Mouse (Mus musculus) intestine, embryonic 14.5 days (tissue): ENCODE data around the gene Tnfrsf9. TPM values are rescaled to one million over a fixed set of nuclear protein-coding genes. Genes with fewer than 3 reads are reported as not detected.

Source experiments
- ATAC-seq: fragments of 200-750 bp; cut with Nextera tagmentation; replicated peaks from 2 replicates; pipeline ENCODE4 v1.8.0; 2017; ENCODE audit warnings: low read depth, moderate number of reproducible peaks, moderate TSS enrichment, moderate library complexity; ENCODE audit not compliant: low FRiP score, low TSS enrichment
- DNase-seq: peaks from one replicate; pipeline ENCODE4 v3.0.0-alpha.2; 2018; ENCODE audit warnings: low spot score
- H3K27ac ChIP-seq: fragments of 300-500 bp; sonication (generic); 2 replicates; pipeline ENCODE4 v1.5.1; 2014; ENCODE audit warnings: low read depth, mild to moderate bottlenecking, control low read depth
- H3K27me3 ChIP-seq: fragments of 300-500 bp; sonication (generic); replicated peaks from 2 replicates; pipeline ENCODE4 v1.6.1; 2014; ENCODE audit warnings: low read length, control low read depth; ENCODE audit not compliant: control insufficient read depth, insufficient read depth
- H3K36me3 ChIP-seq: fragments of 300-500 bp; sonication (generic); 2 replicates; pipeline ENCODE4 v1.6.1; 2014; ENCODE audit warnings: low read length, control low read depth; ENCODE audit not compliant: control insufficient read depth, insufficient read depth
- H3K4me1 ChIP-seq: fragments of 300-500 bp; sonication (generic); replicated peaks from 2 replicates; pipeline ENCODE4 v1.6.1; 2014; ENCODE audit warnings: low read length, control low read depth, mixed read lengths; ENCODE audit not compliant: control insufficient read depth, insufficient read depth
- H3K4me2 ChIP-seq: fragments of 300-500 bp; sonication (generic); 2 replicates; pipeline ENCODE4 v1.6.1; 2014; ENCODE audit warnings: low read length
- H3K4me3 ChIP-seq: fragments of 300-500 bp; sonication (generic); 2 replicates; pipeline ENCODE4 v1.5.1; 2014; ENCODE audit warnings: low read depth, low read length, control low read depth, mixed read lengths
- H3K9ac ChIP-seq: fragments of 300-500 bp; sonication (generic); 2 replicates; pipeline ENCODE4 v1.6.1; 2014; ENCODE audit warnings: mild to moderate bottlenecking, low read length
- H3K9me3 ChIP-seq: fragments of 300-500 bp; sonication (generic); 2 replicates; pipeline ENCODE4 v1.6.1; 2016; ENCODE audit warnings: low read length, control low read depth; ENCODE audit not compliant: control insufficient read depth
- WGBS: fragments of 180-500 bp; shearing (Covaris S2); extraction: QIAGEN DNeasy Blood & Tissue Kit; methylation state at CpG from one replicate; pipeline ENCODE4 v1.1.7; 2014; 5-methylcytosine and 5-hydroxymethylcytosine counted together
- polyA plus RNA-seq: library from polyadenylated mRNA; unstranded; fragments of >200 nt; fragmentation: Nextera tagmentation; extraction: Ambion mirVana; gene quantifications from 2 replicates; pipeline ENCODE4 v1.2.1, GENCODE M21; 2014

Gene Tnfrsf9
- polyA plus RNA-seq, 1 experiment from 2014 or later: 1.3 TPM

DNA sequence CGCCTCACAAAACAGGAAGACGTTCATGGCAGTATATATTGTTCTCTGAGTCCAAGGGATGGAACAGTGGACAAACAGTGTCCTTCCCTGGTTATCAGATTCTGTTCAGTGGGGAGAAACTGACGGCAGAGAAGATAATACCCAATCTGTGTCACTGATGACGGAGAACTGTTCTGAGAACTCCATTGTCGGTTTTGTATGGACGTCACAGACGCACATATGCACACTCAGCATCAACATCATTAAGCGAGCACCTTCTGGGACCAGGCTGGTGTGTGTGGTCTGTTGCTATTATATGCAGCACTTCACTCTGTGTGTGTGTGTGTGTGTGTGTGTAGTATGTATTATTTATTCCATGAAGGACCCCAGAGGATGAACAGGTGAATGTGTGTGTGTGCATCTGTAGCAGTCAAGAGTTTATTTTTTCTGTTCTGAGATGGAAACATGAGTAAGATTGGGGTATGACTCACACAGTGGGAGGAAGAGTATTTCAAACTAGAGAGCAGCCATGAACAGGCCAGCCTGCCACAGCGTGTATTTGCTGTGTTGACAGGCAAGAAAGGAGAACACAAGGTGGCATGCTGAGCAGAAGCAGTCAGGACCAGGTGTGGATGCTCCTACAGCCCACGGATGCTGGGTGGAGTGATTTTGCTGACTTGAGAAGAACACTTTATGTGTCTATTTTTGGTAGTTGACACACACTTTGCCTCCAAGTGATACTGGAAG lies 982 bp downstream of the Tnfrsf9 start:
- ATAC-seq: no peak
- WGBS: 52% methylated on average over 10 of the region's 10 CpGs
- Histone ChIP-seq H3K9me3 (no peaks in the 10 kb centered on the region), H3K9ac (peak overlapping the region; percentile 76), H3K4me1 (peaks cover 12% of the 10 kb centered on the region), H3K4me2 (peak overlapping the region; percentile 80), H3K27ac (0 out of 2 replicates have a peak overlapping the region, but pooled peaks have one; percentile 89), H3K36me3 (no peaks in the 10 kb centered on the region), H3K4me3 (peak overlapping the region; percentile 72), H3K27me3 (no peaks in the 10 kb centered on the region)
- no peak for DNase-seq

GRCm38 (mm10) chr4:150917336-150918027 lies 3.1 kb downstream of the Tnfrsf9 start:
- H3K9me3 ChIP-seq: no peaks in the 10 kb centered on the region
- no peaks in the 10 kb centered on the region for H3K36me3 ChIP-seq
- H3K4me2 ChIP-seq: no peak overlapping the region
- WGBS: 75% methylated on average over 8 of the region's 8 CpGs
- peaks cover 12% of the 10 kb centered on the region for H3K4me1 ChIP-seq
- H3K27ac ChIP-seq: no peak overlapping the region
- no peak overlapping the region for H3K4me3 ChIP-seq
- DNase-seq: no peak
- ATAC-seq: no peak
- no peak overlapping the region for H3K9ac ChIP-seq
- no peaks in the 10 kb centered on the region for H3K27me3 ChIP-seq

DNA sequence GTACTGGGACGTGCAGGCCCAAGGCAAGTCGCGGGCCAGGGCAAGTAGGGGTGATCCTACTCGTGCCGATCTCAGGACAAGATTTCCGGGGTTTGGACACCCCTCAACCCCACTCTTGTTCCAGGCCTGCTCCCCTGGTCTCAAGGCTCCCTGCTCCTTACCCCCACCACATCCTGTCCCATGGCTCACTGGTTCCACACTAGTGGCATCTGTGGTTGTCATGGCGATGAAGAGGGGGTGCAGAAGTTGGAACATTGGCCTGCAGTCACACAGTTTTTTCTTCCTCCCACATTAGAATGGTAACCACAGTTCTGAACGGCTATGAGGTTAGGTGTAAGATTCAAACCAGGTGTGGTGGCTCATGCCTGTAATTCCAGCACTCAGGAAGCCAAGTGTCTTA lies 6.8 kb downstream of the Tnfrsf9 start:
- Histone ChIP-seq H3K4me3 (no peak overlapping the region), H3K27ac (no peak overlapping the region), H3K4me1 (no peaks in the 10 kb centered on the region), H3K9ac (no peak overlapping the region), H3K36me3 (no peaks in the 10 kb centered on the region), H3K4me2 (no peak overlapping the region), H3K9me3 (no peaks in the 10 kb centered on the region), H3K27me3 (no peaks in the 10 kb centered on the region)
- WGBS: 77% methylated on average over 8 of the region's 8 CpGs
- ATAC-seq (no peak), DNase-seq (no peak)

- H3K4me3 ChIP-seq: no peak overlapping the region
- DNase-seq: no peak
- H3K4me2 ChIP-seq: no peak overlapping the region
- 81% methylated on average over 13 of the region's 13 CpGs for WGBS
- no peak overlapping the region for H3K9ac ChIP-seq
- no peaks in the 10 kb centered on the region for H3K27me3 ChIP-seq
- H3K4me1 ChIP-seq: no peaks in the 10 kb centered on the region
- no peak overlapping the region for H3K27ac ChIP-seq
- no peak for ATAC-seq
- no peaks in the 10 kb centered on the region for H3K9me3 ChIP-seq
- no peaks in the 10 kb centered on the region for H3K36me3 ChIP-seq
Observed at GRCm38 (mm10) chr4:150924308-150924707, 9.9 kb downstream of the Tnfrsf9 start.

DNA sequence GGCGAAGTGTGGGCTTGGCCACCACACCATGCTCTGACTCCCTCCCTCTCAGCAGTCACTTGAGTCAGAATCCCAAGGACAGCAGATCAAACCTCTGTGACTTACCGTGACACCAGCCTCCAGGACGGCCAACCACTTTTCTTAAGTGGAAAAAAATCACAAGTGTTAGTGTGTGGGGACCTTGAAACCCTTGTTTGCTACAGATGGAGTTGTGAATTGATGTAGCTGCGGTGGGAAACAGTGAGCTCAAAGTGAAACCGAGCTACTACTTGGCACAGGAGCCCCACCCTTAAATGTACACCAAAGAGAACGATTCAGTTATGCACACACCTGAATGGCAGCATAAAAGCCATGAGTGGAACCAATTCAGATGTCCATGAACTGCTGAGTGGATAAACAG lies 10.6 kb downstream of the Tnfrsf9 start:
- Histone ChIP-seq H3K4me1 (no peaks in the 10 kb centered on the region), H3K4me3 (no peak overlapping the region), H3K27ac (no peak overlapping the region), H3K36me3 (no peaks in the 10 kb centered on the region), H3K4me2 (no peak overlapping the region), H3K9ac (no peak overlapping the region), H3K9me3 (no peaks in the 10 kb centered on the region), H3K27me3 (no peaks in the 10 kb centered on the region)
- DNase-seq (no peak), ATAC-seq (no peak)
- 83% methylated on average over 6 of the region's 6 CpGs for WGBS

DNA sequence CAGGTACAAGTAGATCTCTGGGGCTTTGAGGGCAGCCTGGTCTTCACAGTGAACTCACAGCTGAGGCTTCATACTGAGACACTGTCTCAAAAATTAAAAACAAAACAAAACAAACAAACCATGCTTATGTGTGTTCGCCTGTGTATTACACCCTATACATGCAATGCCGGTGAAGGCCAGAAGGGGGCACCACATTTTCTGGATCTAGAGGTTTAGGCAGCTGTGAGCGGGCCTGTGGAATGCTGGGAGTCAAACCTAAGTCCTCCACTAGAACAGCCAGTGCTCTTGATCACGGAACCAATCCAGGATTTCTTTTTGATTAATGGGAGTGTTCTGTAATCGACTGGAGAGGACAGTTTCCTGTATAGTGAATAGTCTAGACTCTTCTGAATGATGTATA lies 11.6 kb downstream of the Tnfrsf9 start:
- ATAC-seq (no peak), DNase-seq (no peak)
- Histone ChIP-seq H3K9me3 (no peaks in the 10 kb centered on the region), H3K27ac (no peak overlapping the region), H3K4me2 (no peak overlapping the region), H3K4me1 (no peaks in the 10 kb centered on the region), H3K36me3 (no peaks in the 10 kb centered on the region), H3K27me3 (no peaks in the 10 kb centered on the region), H3K9ac (no peak overlapping the region), H3K4me3 (no peak overlapping the region)
- 54% methylated on average over 5 of the region's 5 CpGs for WGBS

DNA sequence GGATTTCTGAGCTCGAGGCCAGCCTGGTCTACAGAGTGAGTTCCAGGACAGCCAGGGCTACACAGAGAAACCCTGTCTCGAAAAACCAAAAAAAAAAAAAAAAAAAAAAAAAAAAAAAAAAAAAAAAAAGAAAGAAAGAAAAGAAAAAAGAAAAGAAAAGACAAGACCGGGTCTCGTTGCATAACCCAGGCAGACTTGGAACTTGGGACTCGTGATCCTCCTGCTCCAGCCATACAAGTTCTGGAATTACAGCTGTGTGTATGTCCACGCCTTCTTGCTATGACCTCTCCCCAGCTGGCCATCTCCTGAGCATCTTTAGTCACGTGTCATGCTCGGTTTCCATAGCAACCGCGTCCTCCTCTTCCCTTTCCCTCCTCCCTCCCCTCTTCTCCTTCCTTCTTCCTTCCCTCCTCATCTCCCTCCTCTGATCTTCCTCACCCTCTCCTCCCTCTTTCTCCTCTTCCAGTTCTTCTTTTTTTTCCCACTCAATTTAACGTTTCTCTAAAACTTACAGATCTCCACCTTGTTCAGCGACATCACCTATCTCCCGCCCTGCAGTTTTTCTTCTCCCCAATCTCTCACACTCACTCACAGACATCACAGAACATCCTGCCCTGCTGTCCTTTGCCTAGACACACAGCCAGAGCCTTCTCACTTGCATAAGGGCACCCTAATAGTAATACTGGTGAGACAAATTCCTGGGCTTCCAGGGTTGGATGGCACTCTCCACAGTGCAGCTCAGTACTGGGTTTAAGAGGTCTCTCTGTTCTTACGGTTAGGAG lies 12.8 kb downstream of the Tnfrsf9 start:
- Histone ChIP-seq H3K9me3 (no peaks in the 10 kb centered on the region), H3K36me3 (no peaks in the 10 kb centered on the region), H3K4me1 (no peaks in the 10 kb centered on the region), H3K4me2 (no peak overlapping the region), H3K27ac (no peak overlapping the region), H3K9ac (no peak overlapping the region), H3K4me3 (no peak overlapping the region), H3K27me3 (no peaks in the 10 kb centered on the region)
- no peak for DNase-seq
- no peak for ATAC-seq
- WGBS: 49% methylated on average over 13 of the region's 14 CpGs

DNA sequence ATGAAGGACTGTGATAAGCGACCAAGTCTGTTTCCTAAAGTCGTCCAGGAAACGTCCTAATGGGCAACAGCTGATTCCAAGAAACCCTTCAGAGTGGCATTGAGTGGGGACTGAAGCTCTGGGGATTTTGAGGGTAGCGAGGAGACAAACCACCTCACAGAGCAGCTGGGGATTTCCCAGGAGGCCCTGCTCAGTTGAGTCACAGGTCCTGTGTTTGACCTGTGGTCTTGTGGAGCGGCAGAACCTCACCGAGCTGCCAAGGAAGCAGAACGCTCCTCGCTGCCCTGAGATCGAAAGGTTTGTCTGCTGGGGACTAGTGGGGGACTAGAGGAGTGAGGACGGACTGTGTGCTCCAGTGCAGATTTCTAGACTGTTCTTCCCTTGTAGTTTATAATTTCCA lies 13.4 kb downstream of the Tnfrsf9 start:
- H3K4me3 ChIP-seq: no peak overlapping the region
- no peak overlapping the region for H3K27ac ChIP-seq
- 60% methylated on average over 10 of the region's 10 CpGs for WGBS

More for the DNA sequence above, 13.4 kb downstream of the Tnfrsf9 start:
- Histone ChIP-seq H3K4me2 (no peak overlapping the region), H3K9me3 (no peaks in the 10 kb centered on the region), H3K9ac (no peak overlapping the region), H3K27me3 (no peaks in the 10 kb centered on the region), H3K36me3 (no peaks in the 10 kb centered on the region), H3K4me1 (no peaks in the 10 kb centered on the region)
- DNase-seq (no peak), ATAC-seq (no peak)
